Mouse (Mus musculus) thymus, postnatal 10 days (tissue): ENCODE measurements around the gene Hist1h3e.
"Not testable (repeated sequence)": the region's sequence is repeated elsewhere in the genome, so short reads cannot be mapped to it uniquely, and the experiment has no call there.

Experiments used
- DNase-seq, 2 experiments: peaks; one replicate each; pipeline ENCODE4 v3.0.0; 2021; ENCODE audit warnings: low spot score in 2 of 2

The Hist1h3e gene

GRCm38 (mm10) chr13:23583387-23584068 lies 21.4 kb upstream of the Hist1h3e start:
- DNase-seq, result no peak

- no peak for DNase-seq
These were observed 20.3 kb upstream of the Hist1h3e start for GRCm38 (mm10) chr13:23582219-23583056.

- DNase-seq, result peak; percentile 96 to 97
These were observed 19.4 kb upstream of the Hist1h3e start, which contains the start of gene Hist1h4d for GRCm38 (mm10) chr13:23581408-23582218. Hist1h4d (plus strand) TSS chr13:23581598.

GRCm38 (mm10) chr13:23577835-23578234 lies 15.7 kb upstream of the Hist1h3e start:
- no peak for DNase-seq

- no peak for DNase-seq
These were observed 14.9 kb upstream of the Hist1h3e start for GRCm38 (mm10) chr13:23576906-23577639.

DNA sequence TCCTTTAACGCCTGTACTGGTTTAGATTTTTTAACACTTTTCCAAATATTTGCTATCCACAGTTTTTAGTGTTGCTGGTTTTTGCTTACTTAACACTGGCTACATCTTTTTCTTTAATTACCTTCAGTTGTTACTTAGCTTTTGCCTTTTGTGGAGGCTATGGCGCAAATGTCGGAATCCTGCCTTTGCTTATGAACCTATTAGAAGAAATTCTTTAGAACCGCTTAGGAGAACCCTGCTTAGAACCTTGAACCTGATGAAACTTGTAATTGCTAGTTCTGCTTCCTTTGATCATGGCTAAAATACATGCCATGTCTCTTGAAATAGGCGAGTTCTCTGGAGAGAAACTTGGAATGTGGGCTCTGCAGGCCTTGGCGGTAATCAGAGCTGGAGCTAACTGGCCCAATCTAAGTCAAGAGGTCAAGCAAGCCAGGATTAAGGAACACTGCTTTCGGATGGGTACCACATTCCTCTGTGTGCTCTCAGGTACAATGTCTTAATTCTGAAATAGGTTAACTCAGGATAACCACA lies 14.2 kb upstream of the Hist1h3e start:
- no peak for DNase-seq

DNA sequence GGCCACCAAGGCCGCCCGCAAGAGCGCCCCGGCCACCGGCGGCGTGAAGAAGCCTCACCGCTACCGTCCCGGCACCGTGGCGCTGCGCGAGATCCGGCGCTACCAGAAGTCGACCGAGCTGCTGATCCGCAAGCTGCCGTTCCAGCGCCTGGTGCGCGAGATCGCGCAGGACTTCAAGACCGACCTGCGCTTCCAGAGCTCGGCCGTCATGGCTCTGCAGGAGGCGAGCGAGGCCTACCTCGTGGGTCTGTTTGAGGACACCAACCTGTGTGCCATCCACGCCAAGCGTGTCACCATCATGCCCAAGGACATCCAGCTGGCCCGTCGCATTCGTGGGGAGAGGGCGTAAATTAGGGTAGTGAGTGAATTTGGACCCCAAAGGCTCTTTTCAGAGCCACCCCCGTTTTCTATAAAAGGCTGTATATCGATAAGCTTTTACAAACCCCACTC lies 13.7 kb upstream of the Hist1h3e start:
- not testable (repeated sequence) for DNase-seq

GRCm38 (mm10) chr13:23575271-23575851 lies 13.2 kb upstream of the Hist1h3e start, which contains the start of gene Hist1h3d:
Hist1h3d (plus strand) TSS chr13:23575763.
- peak in 1 of 2 experiments; percentile 60 for DNase-seq

DNA sequence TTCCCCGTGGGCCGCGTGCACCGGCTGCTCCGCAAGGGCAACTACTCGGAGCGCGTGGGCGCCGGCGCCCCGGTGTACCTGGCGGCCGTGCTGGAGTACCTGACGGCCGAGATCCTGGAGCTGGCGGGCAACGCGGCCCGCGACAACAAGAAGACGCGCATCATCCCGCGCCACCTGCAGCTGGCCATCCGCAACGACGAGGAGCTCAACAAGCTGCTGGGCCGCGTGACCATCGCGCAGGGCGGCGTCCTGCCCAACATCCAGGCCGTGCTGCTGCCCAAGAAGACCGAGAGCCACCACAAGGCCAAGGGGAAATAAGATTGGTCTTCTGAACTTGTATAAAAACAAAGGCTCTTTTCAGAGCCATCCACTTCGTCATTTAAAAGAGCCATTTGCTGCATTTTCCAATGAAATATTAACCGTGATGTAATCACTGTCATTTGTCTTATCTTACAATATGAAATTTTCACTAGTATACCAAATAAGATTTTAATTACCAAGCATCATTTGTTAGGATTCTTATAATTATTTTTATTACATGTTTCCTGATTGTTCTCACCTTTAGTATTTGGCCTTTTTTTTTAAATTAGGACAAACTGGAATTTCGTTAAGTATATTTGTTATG lies 12.5 kb upstream of the Hist1h3e start:
- DNase-seq, result not testable (repeated sequence)

GRCm38 (mm10) chr13:23573898-23574524 lies 11.8 kb upstream of the Hist1h3e start, which contains the start of the genes Hist1h2bf and Hist1h2ad:
Hist1h2bf (minus strand) TSS chr13:23574196.
Hist1h2ad (plus strand) TSS chr13:23574381.
- peak; percentile 88 to 93 for DNase-seq

DNA sequence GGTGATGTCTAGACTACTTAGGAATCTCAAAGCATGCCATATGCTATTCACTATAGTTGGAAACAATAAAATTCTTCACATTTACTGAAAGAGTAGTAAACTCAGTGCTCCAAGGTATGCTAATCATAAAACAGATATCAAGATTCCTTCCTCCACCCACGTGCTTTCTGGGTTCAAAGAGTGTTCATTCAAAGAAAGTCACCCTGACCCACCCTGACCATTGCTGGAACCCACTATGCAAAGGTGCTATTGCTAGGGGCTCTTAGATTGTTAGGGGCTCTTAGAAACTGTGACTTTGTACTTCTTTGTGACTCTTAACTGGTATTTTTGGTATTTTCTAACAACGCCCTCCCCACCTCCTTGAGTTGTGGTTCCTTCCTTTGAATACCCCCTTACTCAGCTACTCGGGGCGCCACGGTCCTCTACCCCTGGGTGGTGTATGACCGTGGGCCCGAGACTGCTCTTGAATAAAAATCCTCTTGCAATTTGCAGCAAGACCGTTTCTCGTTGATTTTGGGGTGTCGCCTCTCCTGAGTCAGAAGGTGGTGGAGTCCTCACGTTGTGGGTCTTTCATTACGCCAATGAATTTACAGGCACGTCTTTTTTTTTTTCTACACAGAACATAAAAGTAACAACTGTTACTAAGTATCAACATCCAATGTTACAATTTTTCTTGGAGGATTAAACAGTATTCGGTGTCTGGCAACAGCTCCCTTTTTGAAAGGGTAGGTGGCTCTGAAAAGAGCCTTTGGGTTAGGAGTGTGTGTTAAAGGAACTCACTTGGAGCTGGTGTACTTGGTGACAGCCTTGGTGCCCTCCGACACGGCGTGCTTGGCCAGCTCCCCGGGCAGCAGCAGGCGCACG lies 11.1 kb upstream of the Hist1h3e start:
- not testable (repeated sequence) for DNase-seq

DNA sequence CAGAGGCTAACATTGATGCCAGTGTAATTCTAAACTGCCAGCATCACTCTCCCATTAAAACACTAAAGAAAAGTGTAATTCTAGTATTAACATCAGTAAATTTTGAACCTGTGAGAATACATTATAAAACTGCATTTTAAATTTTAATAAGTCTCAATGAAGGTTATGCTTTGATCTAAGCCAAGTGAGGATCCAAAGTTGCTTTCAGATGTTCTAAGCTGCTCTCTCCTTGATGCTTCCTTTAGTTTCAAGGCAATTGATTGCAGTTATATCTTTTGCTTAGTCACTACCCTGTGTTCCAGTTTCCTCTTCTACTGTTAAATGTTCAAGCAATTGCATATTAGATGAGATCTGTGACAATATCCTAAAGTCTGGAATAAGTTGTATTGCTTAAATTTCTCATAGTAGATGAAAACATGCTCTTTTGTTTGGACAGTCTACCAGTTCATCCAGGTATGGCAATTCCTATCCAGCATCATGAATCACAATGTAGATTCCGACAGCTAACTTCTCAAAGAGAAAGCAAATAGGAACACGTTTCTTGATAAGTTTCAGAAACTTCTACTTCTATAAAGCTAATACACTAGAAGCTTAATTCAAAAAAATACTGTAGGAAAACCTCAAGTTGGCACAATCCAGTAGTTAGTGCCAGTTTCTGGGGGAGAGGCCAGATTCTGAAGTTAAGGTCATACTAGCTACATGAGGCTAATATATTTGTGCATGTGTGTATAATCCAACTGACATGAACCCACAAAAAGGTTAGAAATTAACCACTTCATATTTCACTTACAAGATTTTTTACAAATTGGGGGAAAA lies 10.3 kb upstream of the Hist1h3e start:
- no peak for DNase-seq

DNA sequence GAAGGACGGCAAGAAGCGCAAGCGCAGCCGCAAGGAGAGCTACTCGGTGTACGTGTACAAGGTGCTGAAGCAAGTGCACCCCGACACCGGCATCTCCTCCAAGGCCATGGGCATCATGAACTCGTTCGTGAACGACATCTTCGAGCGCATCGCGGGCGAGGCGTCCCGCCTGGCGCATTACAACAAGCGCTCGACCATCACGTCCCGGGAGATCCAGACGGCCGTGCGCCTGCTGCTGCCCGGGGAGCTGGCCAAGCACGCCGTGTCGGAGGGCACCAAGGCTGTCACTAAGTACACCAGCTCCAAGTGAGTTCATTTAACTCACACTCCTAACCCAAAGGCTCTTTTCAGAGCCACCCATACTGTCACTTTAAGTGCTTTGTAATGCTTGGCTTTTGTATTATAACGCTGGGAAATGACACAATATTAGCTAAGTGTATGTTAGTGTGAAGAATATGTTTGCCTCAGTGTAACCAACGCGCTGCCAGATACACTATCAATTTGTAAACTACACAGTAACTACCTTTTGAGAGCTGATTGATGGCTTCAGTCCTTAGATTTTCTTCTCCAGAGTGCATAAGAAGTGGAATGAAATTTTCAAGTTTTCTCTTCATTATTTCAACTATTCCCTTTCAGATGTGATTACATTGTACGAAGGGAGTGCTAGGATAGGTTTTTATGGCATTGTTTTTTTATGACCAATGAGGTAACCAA lies 9.5 kb upstream of the Hist1h3e start:
- not testable (repeated sequence) for DNase-seq

DNA sequence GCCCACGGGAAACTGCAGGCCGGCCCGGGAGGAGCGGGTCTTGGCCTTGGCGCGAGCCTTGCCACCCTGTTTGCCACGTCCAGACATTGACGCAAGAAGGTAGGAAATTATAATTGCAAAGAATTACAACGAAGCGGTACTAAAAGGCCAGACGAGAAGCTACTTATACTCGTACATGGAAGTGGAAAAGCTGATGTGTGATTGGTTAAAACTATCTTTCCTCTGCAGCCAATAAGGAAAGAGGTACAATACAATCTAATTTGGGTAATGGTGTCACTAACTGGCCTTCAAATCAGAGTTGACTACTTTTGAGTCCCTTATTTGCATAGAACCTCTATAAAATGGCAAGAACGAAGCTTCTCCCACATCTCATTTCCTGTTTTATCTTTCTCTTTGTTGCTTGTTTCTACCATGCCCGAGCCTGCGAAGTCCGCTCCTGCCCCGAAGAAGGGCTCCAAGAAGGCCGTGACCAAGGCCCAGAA lies 8.9 kb upstream of the Hist1h3e start, which contains the start of the genes Hist1h2ae and Hist1h2bg:
Hist1h2ae (minus strand) TSS at position 199 of the 482 bp plus-strand sequence.
Hist1h2bg (plus strand) TSS at position 375 of the 482 bp plus-strand sequence.
- peak; percentile 76 to 78 for DNase-seq

DNA sequence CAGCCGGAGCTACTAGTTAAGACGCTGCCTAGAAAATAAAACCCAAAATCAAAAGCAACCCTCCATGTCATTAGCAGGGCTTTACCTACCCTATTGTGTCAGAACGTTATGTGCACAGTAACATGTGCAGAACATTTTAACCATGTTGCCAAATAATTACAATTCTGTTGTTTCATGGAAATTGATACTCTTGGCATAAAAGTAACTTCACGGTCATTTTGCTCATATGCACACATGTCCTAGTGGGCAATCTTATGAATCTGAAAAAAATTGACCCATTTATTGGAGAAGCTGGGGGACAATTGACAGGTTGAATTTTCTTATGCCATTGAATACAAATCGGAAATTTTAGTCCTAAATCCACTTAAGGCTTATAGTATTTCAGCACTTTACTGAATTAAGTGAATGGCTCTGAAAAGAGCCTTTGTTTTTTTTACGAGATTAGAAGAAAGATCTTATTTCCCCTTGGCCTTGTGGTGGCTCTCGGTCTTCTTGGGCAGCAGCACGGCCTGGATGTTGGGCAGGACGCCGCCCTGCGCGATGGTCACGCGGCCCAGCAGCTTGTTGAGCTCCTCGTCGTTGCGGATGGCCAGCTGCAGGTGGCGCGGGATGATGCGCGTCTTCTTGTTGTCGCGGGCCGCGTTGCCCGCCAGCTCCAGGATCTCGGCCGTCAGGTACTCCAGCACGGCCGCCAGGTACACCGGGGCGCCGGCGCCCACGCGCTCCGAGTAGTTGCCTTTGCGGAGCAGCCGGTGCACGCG lies 8.3 kb upstream of the Hist1h3e start:
- DNase-seq, result not testable (repeated sequence)

DNA sequence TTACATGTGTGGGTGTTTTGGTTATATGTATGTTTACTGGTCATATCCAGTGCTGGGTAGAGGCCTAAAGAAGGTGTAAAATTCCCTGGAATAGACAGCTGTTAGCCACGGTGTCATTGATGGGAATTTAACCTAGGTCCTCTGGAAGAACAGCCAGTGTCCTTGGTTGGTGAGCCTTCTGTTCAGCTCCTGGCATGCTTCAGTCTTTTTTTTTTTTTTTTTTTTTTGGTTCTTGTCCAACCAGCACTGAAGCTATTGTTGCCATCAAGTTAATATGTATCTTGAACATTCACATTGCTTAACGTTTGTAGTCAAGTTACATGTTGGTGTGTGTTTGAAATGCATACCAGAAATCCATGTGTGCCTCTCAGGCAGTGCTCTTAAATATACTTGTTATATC lies 2.3 kb upstream of the Hist1h3e start:
- DNase-seq, result no peak
